Mouse (Mus musculus): ENCODE data around the gene Ap4e1. TPM values are rescaled to one million over a fixed set of nuclear protein-coding genes. Genes with fewer than 3 reads are reported as not detected.
A peak's percentile ranks its signal among the peaks of the same experiment; 100 is the strongest.

Gene Ap4e1
- total RNA-seq (2021), result 10.0 and 16.2 TPM in 2 replicates
- long read RNA-seq, full-length matches to known transcripts, result 2 of 7 reads
- long read RNA-seq, partial matches to known transcripts, result 2 of 7 reads
- long read RNA-seq, other reads (novel, unspliced or antisense), result 3 of 7 reads

DNA sequence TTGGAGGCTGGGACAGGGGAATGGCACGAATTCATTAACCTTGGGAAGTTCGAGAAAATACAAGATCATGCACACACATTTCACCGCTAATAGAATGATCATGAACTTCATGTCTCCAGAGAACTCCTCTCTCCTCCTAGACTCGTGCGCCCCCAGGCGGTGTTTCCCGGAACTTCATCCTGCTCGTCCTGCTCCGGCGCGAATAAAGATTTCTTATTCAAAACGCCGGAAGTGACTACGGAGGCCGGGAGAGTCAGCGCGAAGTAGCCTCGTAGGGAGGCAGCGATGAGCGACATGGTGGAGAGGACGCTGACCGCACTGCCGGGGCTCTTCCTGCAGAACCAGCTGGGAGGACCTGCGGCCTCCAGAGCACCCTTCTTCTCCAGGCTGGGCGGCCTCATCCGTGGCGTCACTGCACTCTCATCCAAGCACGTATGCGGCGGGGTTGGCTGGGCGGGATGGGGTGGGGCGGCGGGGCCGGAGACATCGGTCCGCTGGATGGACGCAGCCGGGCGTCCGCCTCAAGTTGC, at the start of gene Ap4e1:
Gene Ap4e1, plus strand, starts transcription at position 249 of the 530 bp plus-strand sequence.
- peak; percentile 98 for DNase-seq

DNA sequence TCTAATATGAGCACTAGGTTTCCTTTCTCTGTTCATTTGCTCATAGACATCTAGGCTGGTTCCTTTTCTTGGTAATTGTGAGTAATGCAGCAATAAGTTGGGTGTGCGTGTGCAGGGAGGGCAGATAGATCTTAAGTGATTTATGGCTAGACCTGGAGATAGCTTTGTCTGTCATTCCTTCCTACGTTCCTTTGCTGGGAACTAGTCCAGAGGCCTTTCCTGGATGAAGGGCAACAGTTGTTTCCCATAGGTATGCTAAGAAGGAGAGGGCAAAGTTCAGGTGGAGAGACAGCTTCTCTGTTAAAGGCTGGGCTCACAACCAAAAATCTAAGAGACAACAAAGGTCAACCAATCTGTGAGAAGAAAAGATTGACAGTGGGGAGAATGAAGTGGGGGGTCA, 46.8 kb upstream of the Ap4e1 start:
- no peak for DNase-seq

DNA sequence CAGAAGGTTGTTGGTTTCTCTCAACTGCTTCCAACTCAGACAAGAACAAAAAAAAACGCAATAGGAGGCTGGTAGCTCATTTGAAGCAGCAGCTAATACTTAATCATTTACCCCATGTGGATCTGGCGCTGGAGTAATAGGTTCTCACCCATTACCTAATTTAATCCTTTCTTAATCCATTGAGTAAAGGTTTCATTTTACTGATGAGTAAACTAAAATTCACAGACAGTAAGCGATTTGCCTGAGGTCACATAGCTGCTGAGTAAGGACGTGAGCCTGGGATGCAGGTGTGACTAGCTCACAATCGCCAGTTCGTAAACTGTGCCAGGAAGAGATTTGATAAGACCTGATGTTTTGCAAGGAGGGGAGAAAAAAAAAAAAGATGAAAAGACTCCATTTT, 31.1 kb upstream of the Ap4e1 start:
- DNase-seq, result no peak

DNA sequence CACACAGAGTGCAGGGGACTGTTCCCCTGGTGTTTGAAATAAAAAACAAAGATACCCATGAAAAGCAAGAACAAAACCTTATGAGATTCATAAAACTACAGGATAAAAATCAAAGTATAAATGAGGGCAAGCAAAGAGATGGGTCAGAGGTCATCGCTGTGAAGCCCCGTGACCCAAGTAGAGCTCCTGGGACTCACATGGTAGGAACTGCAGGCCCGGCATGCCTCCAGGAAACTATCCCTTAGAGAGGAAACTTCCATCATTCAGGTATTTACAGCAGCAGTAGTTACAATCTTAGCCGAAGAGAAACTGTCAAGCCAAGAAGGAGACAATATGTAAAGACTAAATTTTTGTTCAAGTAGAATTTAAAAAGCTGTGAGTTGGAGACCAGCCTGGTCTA, 25.3 kb upstream of the Ap4e1 start:
- no peak for DNase-seq

DNA sequence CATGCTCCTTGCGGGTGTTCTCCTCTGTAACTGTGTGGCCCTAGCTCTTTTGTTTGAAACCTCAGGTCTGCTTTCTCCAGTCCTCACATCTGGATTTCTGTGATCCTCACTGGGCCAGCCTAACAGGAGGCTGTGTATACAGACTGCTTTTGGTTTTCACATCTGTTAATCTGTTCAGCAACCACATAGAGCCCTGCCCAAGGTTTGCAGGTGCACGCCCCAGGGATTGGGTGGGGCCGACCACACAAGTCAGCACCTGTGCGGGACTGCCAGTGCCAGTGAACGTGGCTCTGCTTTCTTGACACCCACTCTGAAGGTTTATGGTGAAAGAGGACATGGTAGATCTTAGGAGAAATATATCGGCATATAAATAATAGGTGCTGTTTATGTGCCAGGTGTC, 18.6 kb upstream of the Ap4e1 start:
- DNase-seq, result no peak

DNA sequence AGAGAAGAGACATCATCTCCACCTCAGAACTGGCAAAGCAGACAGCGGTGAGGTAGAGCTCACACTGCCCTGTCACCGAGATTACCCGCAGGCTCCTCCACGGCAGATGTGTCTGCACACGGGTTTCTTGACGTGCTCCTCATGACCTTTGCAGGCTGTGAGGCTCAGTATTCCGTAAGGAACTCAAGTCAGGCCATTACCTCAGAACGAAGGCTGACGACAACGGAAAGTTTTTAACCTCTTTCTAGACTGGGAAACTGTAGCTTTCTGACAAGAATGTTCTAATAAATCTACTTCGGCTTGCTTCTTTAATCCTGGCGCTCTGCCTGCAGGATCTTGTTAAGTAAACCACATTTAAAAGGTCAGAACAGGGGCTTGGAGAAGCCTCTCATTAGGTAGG, 15.8 kb upstream of the Ap4e1 start:
- DNase-seq, result no peak

DNA sequence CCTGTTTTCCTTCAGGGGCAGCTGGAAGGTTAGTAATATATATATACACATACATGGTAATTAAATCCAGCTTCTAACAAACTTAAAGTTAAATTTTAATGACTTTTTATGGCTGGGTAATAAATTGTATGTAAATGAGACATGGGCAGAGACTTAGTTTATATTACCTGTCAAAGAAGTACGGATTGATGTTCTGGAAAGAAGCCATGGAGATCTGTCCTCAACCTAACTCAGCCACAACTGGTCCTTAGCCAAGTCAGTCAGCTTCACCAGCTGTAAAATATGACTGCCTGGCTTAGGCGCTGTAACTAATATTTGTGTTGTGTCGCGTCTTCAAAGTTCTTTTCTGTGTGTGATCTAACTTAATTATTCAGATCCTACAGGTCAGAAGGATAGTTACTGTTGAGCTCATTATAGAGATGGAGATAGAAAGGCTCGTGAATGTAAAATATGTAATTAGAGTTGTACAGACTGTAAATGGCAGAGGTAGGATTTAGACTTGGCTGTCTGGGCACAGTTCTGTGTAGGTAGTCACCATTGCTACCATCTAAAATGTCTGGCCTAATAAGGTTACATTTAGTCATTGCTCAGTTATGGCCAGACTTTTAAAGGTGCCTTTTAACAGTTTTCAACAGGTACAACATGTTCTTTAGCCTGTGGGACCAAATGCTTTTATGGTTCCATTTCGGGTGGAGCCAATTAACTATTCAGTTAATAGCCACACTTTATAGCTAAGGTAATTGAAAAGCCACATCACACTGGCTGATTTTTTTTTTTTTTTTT, 13.9 kb upstream of the Ap4e1 start:
- DNase-seq, result no peak

DNA sequence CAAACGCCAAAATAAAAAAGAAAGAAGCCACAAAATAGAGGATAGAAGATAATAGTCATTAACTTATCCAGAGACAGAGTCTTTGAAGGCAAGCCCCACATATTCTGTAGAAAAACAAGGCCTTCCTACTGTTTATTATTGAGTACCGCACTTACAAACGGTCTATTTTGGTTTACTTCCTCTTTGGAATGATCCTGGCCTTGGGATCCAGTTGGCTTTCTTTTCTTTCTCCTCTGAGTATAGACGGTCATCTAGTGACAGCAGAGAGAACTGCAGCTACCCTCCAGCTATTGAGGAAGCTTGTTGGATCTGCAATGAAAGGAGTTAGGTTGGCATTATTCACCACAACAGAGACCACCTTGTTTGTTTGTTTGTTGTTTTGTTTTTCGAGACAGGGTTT, 11.8 kb upstream of the Ap4e1 start:
- DNase-seq, result no peak

DNA sequence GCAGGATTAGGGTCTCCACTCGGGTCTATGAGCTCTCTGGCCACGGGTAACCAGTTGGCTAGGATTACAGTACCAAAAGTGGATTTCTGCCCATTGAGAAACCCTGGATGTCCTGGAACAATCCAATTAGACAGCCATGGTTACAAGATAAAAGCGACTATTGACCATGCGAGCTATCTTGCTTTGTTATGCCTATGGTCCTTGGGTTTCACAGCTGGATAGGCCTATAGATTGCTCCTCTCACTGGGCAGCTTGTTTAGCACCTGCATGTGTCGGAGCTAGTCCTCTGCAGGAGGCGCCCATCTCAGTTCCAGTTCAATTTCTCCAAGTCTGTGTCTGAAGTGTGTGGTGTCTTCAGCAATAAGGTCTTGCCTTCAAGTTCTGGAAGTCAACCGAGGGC, 10.3 kb upstream of the Ap4e1 start:
- no peak for DNase-seq

DNA sequence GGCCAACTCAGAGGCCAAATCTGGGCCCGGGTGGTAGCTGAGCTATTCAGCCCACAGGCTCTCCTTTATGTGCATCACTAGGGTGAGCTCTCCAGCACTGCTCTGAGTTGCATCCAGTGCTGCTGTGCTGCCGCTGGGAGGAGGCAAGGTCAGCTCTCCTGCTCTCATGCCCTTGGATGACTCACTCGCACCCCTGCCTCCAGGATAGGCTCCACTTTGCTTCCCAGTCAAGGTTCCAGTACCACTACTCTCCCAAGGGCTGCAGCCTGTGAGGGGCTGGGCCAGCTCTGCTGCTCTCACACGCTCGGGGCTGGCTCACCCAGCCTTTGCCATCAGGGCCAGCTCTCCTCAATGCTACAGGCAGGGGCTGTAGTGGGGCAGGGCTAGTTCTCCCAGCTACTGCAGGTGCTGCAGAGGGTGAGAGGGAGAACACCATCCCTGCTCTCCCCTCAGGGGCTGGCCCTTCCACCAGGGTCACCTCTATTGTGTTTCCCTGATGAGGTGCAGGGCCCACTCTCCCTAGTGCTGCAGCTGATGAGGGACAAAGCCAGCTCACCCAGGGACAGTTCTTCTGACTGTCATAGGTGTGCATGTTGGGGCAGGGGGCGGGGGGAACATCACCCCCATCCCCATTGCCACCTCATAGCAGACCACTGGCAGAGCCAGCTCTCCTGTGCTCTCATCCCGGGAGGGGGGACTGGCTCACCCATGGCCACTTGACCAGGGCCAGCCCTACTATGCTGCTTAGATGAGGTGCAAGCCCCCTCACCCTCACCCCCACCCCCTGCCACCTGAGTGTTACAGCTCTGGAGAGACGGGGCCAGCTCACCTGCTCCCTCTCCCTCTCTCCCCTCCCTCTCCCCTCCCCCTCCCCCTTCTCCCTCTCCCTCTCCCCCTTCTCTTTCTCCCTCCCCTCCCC, 7.9 kb upstream of the Ap4e1 start:
- peak; percentile 45 for DNase-seq

DNA sequence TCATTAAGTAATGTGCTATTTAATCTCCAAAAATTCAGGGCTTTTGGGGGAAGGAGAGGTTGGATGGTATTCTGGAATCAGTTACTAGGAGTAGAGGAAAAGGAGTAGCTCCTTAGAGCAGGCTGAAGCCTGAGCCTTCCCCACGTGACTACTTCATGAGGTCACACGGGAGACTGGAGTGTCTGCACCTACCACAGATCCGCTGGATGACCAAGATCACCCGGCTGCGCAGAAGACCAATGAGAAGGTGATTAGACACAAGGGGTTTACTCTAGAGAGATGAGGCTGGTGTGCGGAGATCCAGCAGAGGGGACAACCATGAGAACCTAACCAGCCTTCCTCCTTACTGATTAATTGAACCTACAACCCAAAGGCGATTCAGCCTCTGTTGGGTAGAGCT, 4.5 kb upstream of the Ap4e1 start:
- DNase-seq, result no peak

DNA sequence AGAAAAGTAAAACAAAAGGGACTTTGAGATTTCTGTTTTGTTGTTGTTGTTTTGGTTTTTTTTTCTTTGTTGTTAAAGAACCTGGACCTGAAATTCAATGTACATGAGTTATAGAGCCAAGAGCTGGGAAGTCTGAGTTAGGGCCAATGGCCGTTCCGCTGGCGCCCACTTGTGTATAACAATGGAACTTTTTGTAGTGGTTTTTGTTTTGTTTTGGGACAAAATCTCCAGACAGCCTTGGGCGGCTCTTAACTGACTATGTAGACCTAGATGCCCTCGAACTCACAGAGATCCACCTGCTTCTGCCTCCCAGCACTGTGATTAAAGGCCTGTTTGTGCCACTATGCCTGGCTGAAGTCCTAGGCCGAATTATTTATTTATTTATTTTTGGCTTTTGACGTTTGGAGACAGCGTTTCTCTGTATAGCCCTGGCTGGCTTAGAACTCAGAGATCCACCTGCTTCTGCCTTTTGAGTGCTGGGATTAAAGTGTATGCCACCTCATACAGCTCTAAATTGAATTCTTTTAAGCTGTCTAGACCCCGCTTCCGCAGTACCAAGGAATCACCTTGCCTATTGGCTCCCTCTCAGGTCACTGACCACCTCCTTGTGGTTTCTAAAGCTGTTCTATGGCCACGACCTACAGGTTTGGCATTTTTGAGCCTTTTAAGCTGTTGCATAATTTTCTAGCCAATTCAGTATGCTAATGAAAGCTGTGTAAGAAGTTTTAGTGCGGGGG, 1.7 kb upstream of the Ap4e1 start:
- peak; percentile 53 for DNase-seq

DNA sequence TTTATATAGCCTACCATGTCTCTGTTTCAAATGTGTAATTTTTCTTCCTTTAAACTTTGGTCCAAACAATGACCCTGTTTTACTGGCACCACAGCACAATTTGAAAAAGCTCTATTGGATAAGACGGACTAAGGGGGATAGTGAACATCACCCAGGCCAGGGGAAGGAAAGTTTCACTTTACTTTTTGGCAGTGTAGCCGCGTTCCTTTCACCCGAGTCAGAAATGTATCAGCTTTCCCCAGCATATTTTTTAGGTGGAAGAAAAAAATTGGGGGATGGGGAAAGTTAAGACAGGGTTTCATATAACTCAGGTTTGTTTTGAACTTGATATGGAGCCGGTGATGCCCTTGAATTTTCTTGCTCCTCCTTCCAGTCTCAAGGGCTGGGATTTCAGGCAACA, 1.0 kb upstream of the Ap4e1 start:
- no peak for DNase-seq

DNA sequence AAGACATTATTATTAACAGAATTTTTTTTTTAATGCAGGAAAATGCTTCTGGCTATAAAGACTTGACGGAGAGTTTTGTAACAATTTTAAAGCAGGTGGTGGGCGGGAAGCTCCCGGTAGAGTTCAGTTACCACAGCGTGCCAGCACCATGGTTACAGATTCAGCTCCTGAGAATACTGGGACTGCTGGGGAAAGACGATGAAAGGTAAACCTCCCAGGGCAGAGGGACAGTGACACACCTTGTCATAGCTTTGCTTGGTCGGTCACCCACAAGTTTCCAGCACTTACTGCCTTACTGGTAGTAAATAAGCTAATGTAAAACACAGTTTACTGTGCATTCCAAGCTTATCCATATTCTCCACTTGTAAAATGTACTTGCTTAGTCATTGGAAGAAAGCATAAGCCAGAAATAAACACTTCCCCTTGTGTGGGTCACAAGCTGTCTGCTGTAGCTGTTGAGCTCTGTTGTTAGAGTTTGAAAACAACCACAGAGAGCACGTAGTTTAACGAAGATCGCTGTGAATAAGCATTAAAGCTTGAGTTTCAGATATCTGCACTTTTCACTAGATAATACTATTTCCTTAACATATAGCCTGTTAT, 26.6 kb downstream of the Ap4e1 start:
- DNase-seq, result no peak

DNA sequence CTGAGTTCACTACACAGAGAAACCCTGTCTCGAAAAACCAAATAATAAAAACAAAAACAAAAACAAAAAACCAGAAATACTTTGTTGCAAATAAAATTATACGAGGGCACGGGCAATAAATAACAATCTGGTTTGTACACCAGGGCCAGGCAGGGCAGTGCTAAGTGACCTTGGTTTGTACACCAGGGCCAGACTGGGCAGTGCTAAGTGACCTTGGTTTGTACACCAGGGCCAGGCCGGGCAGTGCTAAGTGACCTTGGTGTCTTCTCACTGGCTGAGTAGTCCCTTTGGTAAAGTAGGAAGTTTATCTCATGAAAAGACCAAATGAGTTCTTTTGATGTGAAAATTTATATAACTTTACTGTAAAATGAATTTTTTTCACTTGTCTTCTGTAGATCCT, 28.8 kb downstream of the Ap4e1 start:
- DNase-seq, result peak; percentile 69

DNA sequence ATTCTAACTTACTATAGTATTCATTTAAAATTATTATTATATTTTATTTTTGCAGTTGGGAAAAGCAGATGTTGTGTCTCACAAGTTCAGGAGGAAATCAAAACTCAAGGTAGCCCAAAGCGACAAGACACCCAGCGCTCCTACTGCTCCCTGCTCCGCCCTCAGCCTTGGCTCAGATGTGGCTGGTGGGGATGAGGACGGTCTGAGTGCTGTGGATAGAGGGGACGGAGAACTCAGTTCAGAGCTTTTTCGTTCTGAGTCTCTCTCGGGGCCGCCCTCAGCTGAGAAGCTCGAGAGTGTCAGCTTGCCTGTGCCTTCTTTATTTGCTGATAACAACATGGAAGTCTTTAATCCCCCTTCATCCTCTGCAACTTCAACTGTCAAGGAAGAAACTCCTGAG, 53.0 kb downstream of the Ap4e1 start:
- no peak for DNase-seq

DNA sequence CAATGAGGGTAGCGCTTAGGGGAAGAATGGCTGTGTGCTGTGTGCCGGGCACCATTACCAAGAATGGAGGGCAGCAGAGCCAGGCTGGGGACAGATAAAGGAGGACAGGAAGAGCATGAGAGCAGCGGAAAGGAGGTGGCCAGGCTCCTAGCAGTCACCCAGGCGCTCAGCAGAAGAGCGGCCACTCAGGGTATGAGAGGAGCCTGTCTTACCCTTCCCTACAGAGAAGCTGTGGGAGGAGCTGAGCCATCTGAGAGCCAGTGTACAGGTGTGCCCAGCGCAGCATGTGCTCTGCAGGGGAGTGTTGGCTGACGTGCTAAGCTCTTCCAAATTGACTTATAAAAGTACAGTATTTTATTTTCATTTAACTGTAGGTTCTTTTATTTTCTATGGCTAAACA, 60.3 kb downstream of the Ap4e1 start:
- DNase-seq, result no peak

DNA sequence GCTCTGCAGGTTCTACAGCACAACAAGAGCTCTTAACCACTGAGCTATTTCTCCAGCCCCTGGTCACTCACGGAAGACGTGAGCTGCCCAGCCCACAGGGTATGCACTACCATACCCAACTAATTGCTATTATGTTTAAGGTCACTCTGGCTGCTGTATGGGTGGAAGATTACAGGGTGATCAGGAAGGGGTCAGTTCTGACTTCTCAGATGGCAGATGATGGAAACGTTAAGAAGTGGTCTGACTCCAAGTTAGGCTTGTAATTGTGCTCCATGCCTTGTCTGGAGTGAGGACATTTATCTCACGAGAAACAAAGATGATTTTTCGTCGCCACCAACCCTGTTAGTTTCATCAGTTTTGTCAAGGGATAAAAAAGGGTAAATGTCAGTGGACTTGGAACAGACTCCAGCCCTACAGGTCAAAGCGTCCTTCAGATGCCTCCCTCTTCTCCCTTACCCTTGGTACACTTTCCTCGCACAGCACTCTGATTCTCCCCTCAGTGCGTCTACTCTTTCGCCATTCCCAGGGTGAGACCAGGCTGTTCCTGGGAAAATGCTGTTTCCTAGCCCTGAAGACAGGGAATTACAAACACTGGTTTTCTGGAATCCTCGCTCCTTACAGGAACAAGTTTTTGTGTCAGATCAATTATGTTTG, 61.4 kb downstream of the Ap4e1 start:
- DNase-seq, result no peak

DNA sequence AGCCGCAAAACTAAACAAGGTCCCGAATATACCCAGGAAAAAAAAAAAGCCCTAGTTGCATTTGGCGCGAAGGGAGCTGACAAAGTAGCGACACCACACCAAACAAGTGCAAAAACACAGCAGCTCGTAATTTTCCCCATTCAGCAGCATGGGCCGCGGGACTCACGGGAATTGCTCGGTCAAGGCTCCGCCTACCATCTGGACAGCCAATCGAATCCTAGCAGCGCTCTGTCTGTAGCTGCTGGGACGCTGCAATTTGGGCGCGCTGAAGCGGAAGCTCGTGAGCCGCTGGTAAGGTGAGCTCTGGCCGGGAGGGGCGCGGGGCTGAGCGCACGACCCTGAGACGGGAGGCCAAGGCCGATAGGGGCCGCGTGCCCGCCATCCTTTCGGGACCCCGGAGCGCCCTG, 61.9 kb downstream of the Ap4e1 start, which contains the start of gene Blvra:
Gene Blvra, plus strand, starts transcription at position 231 of the 407 bp plus-strand sequence.
- DNase-seq, result peak; percentile 88

DNA sequence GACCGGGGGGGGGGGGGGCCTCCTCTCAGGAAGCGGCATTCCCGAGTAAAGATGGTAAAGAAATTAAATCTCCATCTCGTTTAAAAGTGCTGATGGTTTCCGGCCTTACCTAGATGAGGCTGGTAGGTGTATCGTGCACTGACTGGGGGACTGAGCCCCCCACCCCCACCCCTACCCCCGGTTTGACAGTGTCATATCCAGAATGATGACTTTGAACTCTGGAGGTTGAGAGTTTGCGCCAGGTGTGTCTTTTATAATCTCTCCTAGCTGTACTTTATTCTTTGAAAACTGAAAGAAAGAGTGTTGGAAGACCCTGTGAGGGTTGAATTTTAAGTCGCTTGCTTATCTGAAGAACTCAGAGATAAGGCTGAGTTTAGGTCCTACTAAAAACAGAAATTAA, 62.4 kb downstream of the Ap4e1 start:
- DNase-seq, result no peak

DNA sequence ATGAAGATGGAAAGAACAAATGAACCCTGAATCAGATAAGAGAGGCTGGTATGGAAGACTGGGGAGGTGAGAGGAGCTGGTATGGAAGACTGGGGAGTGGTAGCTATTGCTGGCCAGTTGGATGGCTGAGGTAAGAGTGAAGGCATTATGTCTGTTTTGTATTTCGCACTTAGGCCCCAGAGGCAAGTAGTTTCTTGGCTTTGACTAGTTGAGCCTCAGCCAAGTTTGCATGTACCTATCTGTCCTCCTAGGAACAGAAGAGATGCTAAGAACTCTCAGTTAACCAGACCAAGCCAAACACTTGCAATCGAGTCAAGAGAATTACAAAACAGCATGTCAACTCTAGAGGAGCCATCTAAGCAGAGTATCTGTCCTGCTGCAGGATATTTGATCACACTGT, 65.6 kb downstream of the Ap4e1 start:
- DNase-seq, result no peak

All from adrenal gland, postnatal 25 days (tissue).